Mouse (Mus musculus): ENCODE data around the gene Auh. TPM values are rescaled to one million over a fixed set of nuclear protein-coding genes. Genes with fewer than 3 reads are reported as not detected.

Gene Auh
- total and polyA plus RNA-seq, 3 experiments: 68.5 to 191 (median 74.1) TPM

GRCm38 (mm10) chr13:52921966-52922365 is 7.5 kb downstream of the Auh start:
- in situ Hi-C loops (cut with MboI; ENCODE audit: low pct_ligation_motif_present, low pct_unique_long_range_greater_than_20kb, low sequenced_read_pairs) (loop anchor here (10.0 kb wide), 1 partner anchor 127 kb away; no protein-coding TSS in a partner anchor), dilution Hi-C loops (cut with MboI; ENCODE audit: extremely low pct_ligation_motif_present, extremely low pct_unique_long_range_greater_than_20kb, low sequenced_read_pairs) (no loop called here)
- TF ChIP-seq CHD1 (IDR thresholded peaks at IDR 0.05; ENCODE audit: low read depth, low read length): no peak
- TF ChIP-seq ZC3H11A (IDR thresholded peaks at IDR 0.05; ENCODE audit: low read depth, low read length): no peak
- no peak for TF ChIP-seq RCOR1 (conservative IDR thresholded peaks at IDR 0.05; ENCODE audit: low read depth, low read length)
- no peak for TF ChIP-seq ETS1 (conservative IDR thresholded peaks at IDR 0.05; ENCODE audit: low read depth, low read length)
- TF ChIP-seq POLR2AphosphoS2 (IDR thresholded peaks at IDR 0.05; ENCODE audit: low read depth, low read length): no peak
- TF ChIP-seq JUN (IDR thresholded peaks at IDR 0.05; ENCODE audit: insufficient read depth, low read depth, low read length): no peak
- TF ChIP-seq BHLHE40 (IDR thresholded peaks at IDR 0.05; ENCODE audit: low read depth, low read length): no peak
- no peak for TF ChIP-seq KAT2A (IDR thresholded peaks at IDR 0.05; ENCODE audit: insufficient replicate concordance, low read length)
- TF ChIP-seq CHD2 (IDR thresholded peaks at IDR 0.05; ENCODE audit: low read length): no peak
- no peak for TF ChIP-seq CTCF (conservative IDR thresholded peaks at IDR 0.05 in 1 of 2, IDR thresholded peaks at IDR 0.05 in 1 of 2; ENCODE audit: low read depth in 2 of 2, low read length in 2 of 2)
- no peak for TF ChIP-seq SMC3 (IDR thresholded peaks at IDR 0.05; ENCODE audit: low read depth, low read length)
- TF ChIP-seq NRF1 (IDR thresholded peaks at IDR 0.05; ENCODE audit: low read depth, low read length): no peak
- no peak for TF ChIP-seq USF1 (IDR thresholded peaks at IDR 0.05; ENCODE audit: low read depth, low read length)
- no peak for TF ChIP-seq PAX5 (IDR thresholded peaks at IDR 0.05; ENCODE audit: low read length)
- TF ChIP-seq MAX (IDR thresholded peaks at IDR 0.05; ENCODE audit: low read length): no peak
- no peak for TF ChIP-seq UBTF (IDR thresholded peaks at IDR 0.05; ENCODE audit: low read depth, low read length)
- TF ChIP-seq EP300 (IDR thresholded peaks at IDR 0.05; ENCODE audit: low read length): no peak
- no peak for TF ChIP-seq NELFE (IDR thresholded peaks at IDR 0.05; ENCODE audit: low read depth, low read length)
- no peak for TF ChIP-seq JUND (conservative IDR thresholded peaks at IDR 0.05; ENCODE audit: low read depth, low read length)
- H3K4me2 ChIP-seq (ENCODE audit: insufficient read depth, low read depth, poor library complexity, severe bottlenecking): peak overlapping the region; percentile 41; the same call in 1 of the 2 replicates
- peaks cover 24 to 73% of the 10 kb centered on the region in 2 experiments for H3K4me1 ChIP-seq (ENCODE audit: control insufficient read depth in 1 of 2, insufficient read depth in 2 of 2)
- H3K4me3 ChIP-seq (replicated peaks in 1 of 3; ENCODE audit: low read depth in 2 of 3, low read length in 2 of 3, poor library complexity in 1 of 3): no peak overlapping the region
- DNase-seq (ENCODE audit: extremely low read depth): no peak
- H3K27ac ChIP-seq (ENCODE audit: insufficient read depth, low read depth): peak overlapping the region; percentile 100
- no peaks in the 10 kb centered on the region for H3K27me3 ChIP-seq (replicated peaks)
- H3K9me3 ChIP-seq (replicated peaks; ENCODE audit: low read length): peaks cover 6% of the 10 kb centered on the region
- H3K79me2 ChIP-seq (replicated peaks; ENCODE audit: control insufficient read depth, extremely low read depth, insufficient read depth, poor library complexity, severe bottlenecking): peaks cover 94% of the 10 kb centered on the region
- H3K9ac ChIP-seq (ENCODE audit: insufficient read depth, low read depth): peak overlapping the region; percentile 7
- peaks cover 2 to 41% of the 10 kb centered on the region in 2 experiments for H3K36me3 ChIP-seq (replicated peaks in 1 of 2; ENCODE audit: control insufficient read depth in 1 of 2, insufficient read depth in 1 of 2, low read length in 1 of 2)

DNA sequence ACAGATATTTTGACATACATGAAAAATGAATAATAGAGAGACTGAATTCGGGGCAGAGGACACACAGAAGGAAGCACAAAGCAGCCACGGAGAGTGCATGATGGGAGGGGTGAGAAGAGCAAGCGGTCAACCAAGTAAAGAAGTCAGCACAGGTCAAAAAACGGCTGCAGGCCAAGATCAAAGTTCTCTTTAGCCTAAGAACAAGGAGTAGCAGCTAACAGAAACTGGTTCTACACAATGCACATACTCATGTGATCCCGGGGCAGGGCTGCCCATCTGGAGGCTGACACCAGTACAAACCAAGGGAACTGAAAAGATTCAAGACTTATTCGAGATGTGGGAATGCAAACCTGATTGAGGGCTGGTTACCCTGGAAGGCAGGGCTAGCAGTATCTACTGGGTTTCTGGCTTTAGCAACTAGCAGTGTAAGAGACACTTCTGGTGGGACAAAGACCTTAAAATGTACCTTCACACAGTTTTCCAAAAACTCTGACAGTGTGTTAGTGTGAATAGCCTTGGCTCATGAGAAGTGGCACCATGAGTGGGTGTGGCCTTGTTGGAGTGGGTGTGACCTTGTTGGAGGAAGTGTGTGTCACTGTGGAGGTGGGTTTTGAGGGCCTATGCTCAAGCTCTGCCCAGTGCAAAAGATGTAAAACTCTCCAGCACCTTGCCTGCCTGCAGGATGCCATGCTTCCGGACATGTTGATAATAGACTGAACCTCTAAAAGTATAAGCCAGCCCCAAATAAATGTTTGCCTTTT is 8.2 kb downstream of the Auh start:
- Histone ChIP-seq H3K9me3 (replicated peaks; ENCODE audit: low read length) (peaks cover 6% of the 10 kb centered on the region), H3K4me3 (replicated peaks in 1 of 3; ENCODE audit: low read depth in 2 of 3, low read length in 2 of 3, poor library complexity in 1 of 3) (peak overlapping the region in 1 of 3 experiments; percentile 25), H3K4me2 (ENCODE audit: insufficient read depth, low read depth, poor library complexity, severe bottlenecking) (peak overlapping the region; percentile 95), H3K27ac (ENCODE audit: insufficient read depth, low read depth) (peak overlapping the region; percentile 100), H3K4me1 (ENCODE audit: control insufficient read depth in 1 of 2, insufficient read depth in 2 of 2) (peaks cover 24 to 66% of the 10 kb centered on the region in 2 experiments), H3K9ac (ENCODE audit: insufficient read depth, low read depth) (peak overlapping the region; percentile 73), H3K79me2 (replicated peaks; ENCODE audit: control insufficient read depth, extremely low read depth, insufficient read depth, poor library complexity, severe bottlenecking) (peaks cover 92% of the 10 kb centered on the region), H3K27me3 (replicated peaks) (no peaks in the 10 kb centered on the region), H3K36me3 (replicated peaks in 1 of 2; ENCODE audit: control insufficient read depth in 1 of 2, insufficient read depth in 1 of 2, low read length in 1 of 2) (peaks cover 2 to 37% of the 10 kb centered on the region in 2 experiments)
- DNase-seq (ENCODE audit: extremely low read depth): peak; percentile 68
- in situ Hi-C loops (cut with MboI; ENCODE audit: low pct_ligation_motif_present, low pct_unique_long_range_greater_than_20kb, low sequenced_read_pairs): loop anchor here (10.0 kb wide), 1 partner anchor 126 kb away; no protein-coding TSS in a partner anchor
- dilution Hi-C loops (cut with MboI; ENCODE audit: extremely low pct_ligation_motif_present, extremely low pct_unique_long_range_greater_than_20kb, low sequenced_read_pairs): no loop called here
- TF ChIP-seq ELF1 (IDR thresholded peaks at IDR 0.05; ENCODE audit: low read depth, low read length) (no peak), SMC3 (IDR thresholded peaks at IDR 0.05; ENCODE audit: low read depth, low read length) (no peak), SIN3A (IDR thresholded peaks at IDR 0.05; ENCODE audit: low read length) (0 out of 2 replicates have a peak, but pooled peaks have one; percentile 18), HCFC1 (IDR thresholded peaks at IDR 0.05; ENCODE audit: low read depth, low read length) (no peak), MAFK (IDR thresholded peaks at IDR 0.05; ENCODE audit: insufficient replicate concordance, low read length) (no peak), MXI1 (IDR thresholded peaks at IDR 0.05; ENCODE audit: low read depth, low read length) (peak; percentile 24), TBP (conservative IDR thresholded peaks at IDR 0.05; ENCODE audit: low read depth, low read length) (peak; percentile 57; the same call in 1 of the 2 replicates), MAZ (IDR thresholded peaks at IDR 0.05; ENCODE audit: low read depth, low read length) (no peak), BHLHE40 (IDR thresholded peaks at IDR 0.05; ENCODE audit: low read depth, low read length) (0 out of 2 replicates have a peak, but pooled peaks have one; percentile 29), TCF12 (IDR thresholded peaks at IDR 0.05; ENCODE audit: low read depth, low read length) (no peak), ETS1 (conservative IDR thresholded peaks at IDR 0.05; ENCODE audit: low read depth, low read length) (no peak), UBTF (IDR thresholded peaks at IDR 0.05; ENCODE audit: low read depth, low read length) (no peak), NELFE (IDR thresholded peaks at IDR 0.05; ENCODE audit: low read depth, low read length) (no peak), JUN (IDR thresholded peaks at IDR 0.05; ENCODE audit: insufficient read depth, low read depth, low read length) (no peak), MEF2A (IDR thresholded peaks at IDR 0.05; ENCODE audit: borderline replicate concordance, low read depth, low read length) (0 out of 2 replicates have a peak, but pooled peaks have one; percentile 29), MYC (IDR thresholded peaks at IDR 0.05; ENCODE audit: low read depth, low read length) (0 out of 2 replicates have a peak, but pooled peaks have one; percentile 12), E2F4 (IDR thresholded peaks at IDR 0.05; ENCODE audit: insufficient replicate concordance, low read depth, low read length) (no peak), ZC3H11A (IDR thresholded peaks at IDR 0.05; ENCODE audit: low read depth, low read length) (no peak)
